Mouse (Mus musculus): ENCODE data around the gene Adamtsl5. TPM values are rescaled to one million over a fixed set of nuclear protein-coding genes. Genes with fewer than 3 reads are reported as not detected.
A peak's percentile ranks its signal among the peaks of the same experiment; 100 is the strongest.

Adamtsl5 gene
- polyA plus RNA-seq, 1 experiment from 2014 or later = 1.8 TPM

- Histone ChIP-seq H3K27me3 (ENCODE audit: insufficient read depth, low read length) (peaks cover 10% of the 10 kb centered on the region; the same call in 1 of the 2 replicates), H3K27ac (ENCODE audit: low read depth) (no peak overlapping the region), H3K4me1 (ENCODE audit: insufficient read depth) (peaks cover 43% of the 10 kb centered on the region), H3K9me3 (ENCODE audit: low read length) (no peaks in the 10 kb centered on the region), H3K36me3 (replicated peaks; ENCODE audit: insufficient read depth, low read length) (peaks cover 29% of the 10 kb centered on the region), H3K9ac (replicated peaks) (no peak overlapping the region), H3K4me3 (ENCODE audit: low read depth, low read length) (no peak overlapping the region), H3K4me2 (ENCODE audit: low read depth, low read length) (no peak overlapping the region)
- DNase-seq (no peak), ATAC-seq (no peak)
- WGBS (ENCODE audit: insufficient replicate concordance) = 54% methylated on average over 4 of the region's 4 CpGs
- TF ChIP-seq CTCF (IDR thresholded peaks at IDR 0.05; ENCODE audit: low read depth) (no peak), EP300 (IDR thresholded peaks at IDR 0.05; ENCODE audit: low read depth) (no peak)
Observed at GRCm38 (mm10) chr10:80389185-80389708, 41.0 kb upstream of the Adamtsl5 start.

- TF ChIP-seq CTCF (IDR thresholded peaks at IDR 0.05; ENCODE audit: low read depth) = no peak
- TF ChIP-seq EP300 (IDR thresholded peaks at IDR 0.05; ENCODE audit: low read depth) = no peak
- DNase-seq (no peak), ATAC-seq (no peak)
- no peak overlapping the region for H3K27ac ChIP-seq (ENCODE audit: low read depth)
- peaks cover 46% of the 10 kb centered on the region for H3K4me1 ChIP-seq (ENCODE audit: insufficient read depth)
- H3K4me2 ChIP-seq (ENCODE audit: low read depth, low read length) = no peak overlapping the region; the same call in 1 of the 2 replicates
- 18% methylated on average over 2 of the region's 2 CpGs for WGBS (ENCODE audit: insufficient replicate concordance)
- H3K4me3 ChIP-seq (ENCODE audit: low read depth, low read length) = no peak overlapping the region
- H3K9ac ChIP-seq (replicated peaks) = no peak overlapping the region
- H3K27me3 ChIP-seq (ENCODE audit: insufficient read depth, low read length) = peaks cover 10% of the 10 kb centered on the region; the same call in 1 of the 2 replicates
- peaks cover 24% of the 10 kb centered on the region for H3K36me3 ChIP-seq (replicated peaks; ENCODE audit: insufficient read depth, low read length)
- H3K9me3 ChIP-seq (ENCODE audit: low read length) = no peaks in the 10 kb centered on the region
Observed at GRCm38 (mm10) chr10:80388731-80389130, 40.5 kb upstream of the Adamtsl5 start.

- H3K4me3 ChIP-seq (ENCODE audit: low read depth, low read length) = peak within 1 kb of the TSS; percentile 63
- H3K4me2 ChIP-seq (ENCODE audit: low read depth, low read length) = peak within 1 kb of the TSS; percentile 99
- no peaks in the 10 kb centered on the region for H3K9me3 ChIP-seq (ENCODE audit: low read length)
- ATAC-seq = peak; percentile 75
- WGBS (ENCODE audit: insufficient replicate concordance) = 4% methylated on average over 5 of the region's 61 CpGs
- TF ChIP-seq CTCF (IDR thresholded peaks at IDR 0.05; ENCODE audit: low read depth) (no peak), EP300 (IDR thresholded peaks at IDR 0.05; ENCODE audit: low read depth) (no peak)
- peaks cover 46% of the 10 kb centered on the region for H3K4me1 ChIP-seq (ENCODE audit: insufficient read depth)
- peak; percentile 93 for DNase-seq
- H3K27ac ChIP-seq (ENCODE audit: low read depth) = peak within 1 kb of the TSS; percentile 57
- peaks cover 12% of the 10 kb centered on the region for H3K36me3 ChIP-seq (replicated peaks; ENCODE audit: insufficient read depth, low read length)
- H3K27me3 ChIP-seq (ENCODE audit: insufficient read depth, low read length) = peaks cover 10% of the 10 kb centered on the region; the same call in 1 of the 2 replicates
- peak within 1 kb of the TSS; percentile 76 for H3K9ac ChIP-seq (replicated peaks)
Observed at GRCm38 (mm10) chr10:80387522-80387959, 39.3 kb upstream of the Adamtsl5 start, which contains the start of gene Mex3d. Gene Mex3d (minus strand): TSS chr10:80387659.

- Histone ChIP-seq H3K4me1 (ENCODE audit: insufficient read depth) (peaks cover 46% of the 10 kb centered on the region), H3K4me2 (ENCODE audit: low read depth, low read length) (peak overlapping the region; percentile 99), H3K27me3 (ENCODE audit: insufficient read depth, low read length) (peaks cover 10% of the 10 kb centered on the region; the same call in 1 of the 2 replicates), H3K36me3 (replicated peaks; ENCODE audit: insufficient read depth, low read length) (peaks cover 12% of the 10 kb centered on the region), H3K27ac (ENCODE audit: low read depth) (peak overlapping the region; percentile 57; the same call in 1 of the 2 replicates), H3K9ac (replicated peaks) (peak overlapping the region; percentile 76), H3K4me3 (ENCODE audit: low read depth, low read length) (peak overlapping the region; percentile 63), H3K9me3 (ENCODE audit: low read length) (no peaks in the 10 kb centered on the region)
- TF ChIP-seq EP300 (IDR thresholded peaks at IDR 0.05; ENCODE audit: low read depth) (no peak), CTCF (IDR thresholded peaks at IDR 0.05; ENCODE audit: low read depth) (no peak)
- DNase-seq (peak; percentile 38), ATAC-seq (peak; percentile 9)
- WGBS (ENCODE audit: insufficient replicate concordance) = 3% methylated on average over 63 of the region's 94 CpGs
Observed at GRCm38 (mm10) chr10:80386735-80387471, 38.7 kb upstream of the Adamtsl5 start.

GRCm38 (mm10) chr10:80385811-80386734 is 37.9 kb upstream of the Adamtsl5 start:
- no peak for ATAC-seq
- Histone ChIP-seq H3K4me3 (ENCODE audit: low read depth, low read length) (peak overlapping the region; percentile 63), H3K27ac (ENCODE audit: low read depth) (no peak overlapping the region), H3K9me3 (ENCODE audit: low read length) (no peaks in the 10 kb centered on the region), H3K4me1 (ENCODE audit: insufficient read depth) (peaks cover 46% of the 10 kb centered on the region), H3K36me3 (replicated peaks; ENCODE audit: insufficient read depth, low read length) (peaks cover 13% of the 10 kb centered on the region), H3K27me3 (ENCODE audit: insufficient read depth, low read length) (peaks cover 10% of the 10 kb centered on the region; the same call in 1 of the 2 replicates), H3K4me2 (ENCODE audit: low read depth, low read length) (peak overlapping the region; percentile 99), H3K9ac (replicated peaks) (peak overlapping the region; percentile 76)
- DNase-seq = no peak
- 17% methylated on average over 34 of the region's 34 CpGs for WGBS (ENCODE audit: insufficient replicate concordance)
- no peak for TF ChIP-seq CTCF (IDR thresholded peaks at IDR 0.05; ENCODE audit: low read depth)
- TF ChIP-seq EP300 (IDR thresholded peaks at IDR 0.05; ENCODE audit: low read depth) = no peak

All from liver, postnatal 0 days (tissue).